Mouse (Mus musculus) CD4-positive, CD25-positive, alpha-beta regulatory T cell, adult 9 weeks (primary cell): ENCODE measurements around the gene Sprr4. TPM values are rescaled to one million over a fixed set of nuclear protein-coding genes. Genes with fewer than 3 reads are reported as not detected.

Source experiments
- polyA plus RNA-seq: library from polyadenylated mRNA; unstranded; fragments of 100-300 nt; shearing (Covaris generic); gene quantifications from one replicate; pipeline ENCODE4 v1.2.1, GENCODE M21; 2017

The Sprr4 gene
- not detected for polyA plus RNA-seq

DNA sequence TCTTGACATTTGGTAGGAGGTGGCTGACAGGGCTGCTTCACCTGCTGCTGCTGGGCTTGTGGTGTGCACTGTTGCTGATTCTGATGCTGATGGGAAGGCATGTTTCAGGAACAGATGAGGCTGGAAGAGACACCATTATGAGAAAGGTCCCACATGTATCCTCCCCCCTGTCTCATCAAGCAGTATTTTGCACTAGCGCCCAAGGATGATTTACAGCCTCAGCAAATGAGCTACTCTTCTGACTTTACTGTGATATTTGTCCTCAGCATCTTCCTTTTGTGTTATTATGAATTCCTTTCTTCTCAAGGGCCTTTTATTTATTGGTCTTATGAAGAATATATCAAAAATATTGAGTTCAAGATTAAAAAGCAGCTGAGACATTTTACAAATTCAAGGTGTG, at the start of gene Sprr4:
TSS of gene Sprr4 (minus strand) at position 101 of the 400 bp plus-strand sequence.

DNA sequence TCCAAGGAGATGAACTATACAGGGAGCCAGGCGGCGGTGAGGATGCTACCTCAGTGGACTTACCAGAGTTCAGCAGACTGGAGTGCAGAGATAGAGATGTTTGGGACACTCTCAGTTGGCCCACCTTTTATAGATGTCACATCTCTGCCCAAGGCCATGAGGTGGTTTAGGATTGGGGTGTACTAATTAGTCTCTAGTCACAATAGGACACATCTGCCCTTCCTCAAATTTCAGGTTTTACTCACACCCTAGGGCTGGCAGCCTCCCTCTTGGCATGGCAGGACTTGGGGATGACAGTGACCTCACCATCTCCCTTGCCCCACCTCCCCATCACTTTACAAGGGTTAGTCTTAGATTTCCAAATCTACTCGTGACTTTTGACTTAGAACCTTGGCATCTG, 34.1 kb upstream of the Sprr4 start, which contains the start of gene 2310046K23Rik:
TSS of gene 2310046K23Rik (minus strand) at position 101 of the 400 bp plus-strand sequence.

DNA sequence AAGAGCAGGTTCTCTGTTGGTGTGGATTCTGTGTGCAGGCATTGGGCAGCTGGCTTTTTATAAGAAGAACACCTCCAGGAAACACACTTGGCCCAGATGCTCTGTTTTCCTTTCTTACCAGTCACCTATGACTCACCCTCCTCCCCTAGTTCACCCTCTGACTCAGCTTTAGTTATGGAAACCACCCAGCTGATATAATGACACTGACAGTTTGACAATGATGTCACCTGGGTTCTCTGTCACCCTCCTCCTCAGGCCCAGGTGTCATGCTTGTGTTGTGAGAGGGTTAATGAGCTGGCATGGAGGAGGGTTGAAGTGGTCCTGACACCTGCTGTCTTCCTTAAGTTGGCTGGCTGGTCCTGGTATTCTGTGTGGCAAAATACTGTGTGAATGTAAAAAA, 14.4 kb downstream of the Sprr4 start, which contains the start of gene Sprr1a:
TSS of gene Sprr1a (minus strand) at position 33 of the 400 bp plus-strand sequence.

DNA sequence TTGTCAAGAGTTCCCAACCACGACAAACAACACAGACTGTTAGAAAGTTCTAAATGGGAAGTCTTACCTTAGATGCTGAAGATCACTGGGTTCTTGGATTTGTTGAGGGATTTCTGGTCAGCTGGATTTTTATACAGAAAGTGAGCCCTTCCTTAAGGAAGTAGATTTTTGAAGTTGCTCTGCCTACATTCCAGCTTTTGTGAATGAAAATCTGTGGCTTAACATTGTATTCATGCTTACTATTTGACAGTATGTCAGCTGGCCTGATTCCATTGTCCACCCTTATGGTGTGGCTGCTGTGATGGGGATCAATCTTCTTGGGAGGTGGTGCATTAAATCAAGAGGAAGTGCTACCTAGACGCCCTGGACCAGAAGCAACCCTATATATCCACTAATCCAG, 41.7 kb downstream of the Sprr4 start, which contains the start of gene Sprr3:
TSS of gene Sprr3 (minus strand) at position 101 of the 400 bp plus-strand sequence.

Other genes with a start within 250 kb of the Sprr4 start
- not detected for gene Sprr2a3, start 215.1 kb downstream of the Sprr4 start, polyA plus RNA-seq
- gene Sprr2b, start 183.9 kb downstream of the Sprr4 start, polyA plus RNA-seq, result not detected
- not detected for gene Sprr2d, start 161.4 kb downstream of the Sprr4 start, polyA plus RNA-seq
- gene Sprr2e, start 148.3 kb downstream of the Sprr4 start, polyA plus RNA-seq, result not detected
- gene Sprr2f, start 135.3 kb downstream of the Sprr4 start, polyA plus RNA-seq, result not detected
- not detected for gene Sprr2h, start 114.8 kb downstream of the Sprr4 start, polyA plus RNA-seq
- gene Sprr2i, start 92.5 kb downstream of the Sprr4 start, polyA plus RNA-seq, result not detected
- not detected for gene Sprr2j-ps, start 82.4 kb downstream of the Sprr4 start, polyA plus RNA-seq
- gene Gm9774, start 71.1 kb downstream of the Sprr4 start, polyA plus RNA-seq, result 25.1 TPM
- gene Sprr2k, start 67.9 kb downstream of the Sprr4 start, polyA plus RNA-seq, result not detected
- not detected for gene Sprr1b, start 61.7 kb downstream of the Sprr4 start, polyA plus RNA-seq
- not detected for gene Sprr3, start 41.8 kb downstream of the Sprr4 start, polyA plus RNA-seq
- gene Sprr1a, start 14.6 kb downstream of the Sprr4 start, polyA plus RNA-seq, result not detected
- not detected for gene 2310046K23Rik, start 34.0 kb upstream of the Sprr4 start, polyA plus RNA-seq
- not detected for gene Ivl, start 73.2 kb upstream of the Sprr4 start, polyA plus RNA-seq
- not detected for gene Smcp, start 88.5 kb upstream of the Sprr4 start, polyA plus RNA-seq
- gene 2210017I01Rik, start 107.0 kb upstream of the Sprr4 start, polyA plus RNA-seq, result not detected
- not detected for gene Lce6a, start 121.2 kb upstream of the Sprr4 start, polyA plus RNA-seq
- not detected for gene Lce1a1, start 147.8 kb upstream of the Sprr4 start, polyA plus RNA-seq
- gene Lce1b, start 156.4 kb upstream of the Sprr4 start, polyA plus RNA-seq, result not detected
- gene Lce1a2, start 169.8 kb upstream of the Sprr4 start, polyA plus RNA-seq, result not detected
- not detected for gene Lce1c, start 178.8 kb upstream of the Sprr4 start, polyA plus RNA-seq
- gene Lce1d, start 186.7 kb upstream of the Sprr4 start, polyA plus RNA-seq, result not detected
- not detected for gene Lce1e, start 208.6 kb upstream of the Sprr4 start, polyA plus RNA-seq
- not detected for gene Lce1f, start 219.9 kb upstream of the Sprr4 start, polyA plus RNA-seq
- gene Gm38119, start 238.6 kb upstream of the Sprr4 start, polyA plus RNA-seq, result not detected